Mouse (Mus musculus) adipose tissue, adult 10 weeks (tissue): ENCODE measurements around the gene Phf11d. TPM values are rescaled to one million over a fixed set of nuclear protein-coding genes. Genes with fewer than 3 reads are reported as not detected.

Experiments
- polyA plus RNA-seq: library from polyadenylated mRNA; stranded (reverse); fragments of 350-450 nt; fragmentation: Illumina TruSeq; extraction: RNeasy Lipid Tissue Mini Kit (QIAGEN cat#74804); gene quantifications from one replicate; pipeline ENCODE4 v1.2.3, GENCODE M21; 2014; ENCODE audit warnings: low read depth, low replicate concordance

The Phf11d gene
- polyA plus RNA-seq: 8.0 TPM

GRCm38 (mm10) chr14:59365244-59365644, at the start of gene Phf11d:
Phf11d (minus strand) TSS chr14:59365470.

DNA sequence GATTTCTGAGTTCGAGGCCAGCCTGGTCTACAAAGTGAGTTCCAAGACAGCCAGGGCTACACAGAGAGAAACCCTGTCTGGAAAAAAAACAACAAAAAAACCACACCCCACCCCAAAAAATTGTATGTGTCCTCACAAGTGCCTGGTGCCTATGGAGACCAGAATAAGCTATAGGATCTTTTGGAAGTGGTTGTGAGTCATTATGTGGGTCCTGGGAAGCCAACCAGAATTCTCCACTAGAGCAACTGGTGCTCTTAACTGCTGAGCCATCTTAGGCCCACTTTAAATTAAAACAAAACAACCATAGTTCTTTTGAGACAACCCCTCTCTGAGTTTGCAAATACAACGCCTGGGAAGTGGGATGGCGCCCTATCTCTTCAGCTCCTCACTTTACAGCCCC, 30.0 kb upstream of the Phf11d start, which contains the start of gene Phf11c:
TSS of gene Phf11c (minus strand) at position 101 of the 400 bp plus-strand sequence.

GRCm38 (mm10) chr14:59341189-59341588, 24.1 kb downstream of the Phf11d start, which contains the start of gene Phf11b:
Phf11b (minus strand) TSS chr14:59341351.

Other genes with a start within 250 kb of the Phf11d start
- 8.5 TPM for gene 1700129C05Rik, start 222.6 kb downstream of the Phf11d start, polyA plus RNA-seq
- gene Gm5142, start 186.7 kb downstream of the Phf11d start, polyA plus RNA-seq: 4.2 TPM
- gene Rcbtb1, start 164.3 kb downstream of the Phf11d start, polyA plus RNA-seq: 45.6 TPM
- gene Gm6904, start 105.3 kb downstream of the Phf11d start, polyA plus RNA-seq: not detected
- 1.1 TPM for gene Phf11a, start 67.9 kb downstream of the Phf11d start, polyA plus RNA-seq
- gene Phf11b, start 24.1 kb downstream of the Phf11d start, polyA plus RNA-seq: 3.1 TPM
- 1.6 TPM for gene Phf11c, start 29.9 kb upstream of the Phf11d start, polyA plus RNA-seq
- gene Setdb2, start 75.4 kb upstream of the Phf11d start, polyA plus RNA-seq: 4.9 TPM
- 42.5 TPM for gene Cab39l, start 75.5 kb upstream of the Phf11d start, polyA plus RNA-seq
- gene Cdadc1, start 232.5 kb upstream of the Phf11d start, polyA plus RNA-seq: 30.3 TPM